Mouse (Mus musculus) limb, embryonic 14.5 days (tissue): Measurements from ENCODE around the gene Gm26920. TPM values are rescaled to one million over a fixed set of nuclear protein-coding genes. Genes with fewer than 3 reads are reported as not detected.

Source experiments
- ATAC-seq: fragments of 200-750 bp; cut with Nextera tagmentation; 2 replicates; pipeline ENCODE4 v1.8.0; 2017; ENCODE audit warnings: low read depth, moderate number of reproducible peaks, moderate TSS enrichment; ENCODE audit not compliant: low FRiP score
- DNase-seq: peaks from one replicate; pipeline ENCODE4 v3.0.0-alpha.2; 2015; ENCODE audit warnings: low spot score
- H3K27ac ChIP-seq: fragments of 300-500 bp; sonication (generic); replicated peaks from 2 replicates; pipeline ENCODE4 v1.5.1; 2014; ENCODE audit warnings: low read depth, mild to moderate bottlenecking, low read length, moderate library complexity, mixed read lengths
- H3K27me3 ChIP-seq: fragments of 300-500 bp; sonication (generic); 2 replicates; pipeline ENCODE4 v1.6.1; 2014; ENCODE audit warnings: low read length, mixed read lengths; ENCODE audit not compliant: control insufficient read depth, insufficient read depth
- H3K36me3 ChIP-seq: fragments of 300-500 bp; sonication (generic); 2 replicates; pipeline ENCODE4 v1.6.1; 2014; ENCODE audit warnings: mild to moderate bottlenecking, low read length, moderate library complexity, mixed read lengths; ENCODE audit not compliant: control insufficient read depth, insufficient read depth
- H3K4me1 ChIP-seq: fragments of 300-500 bp; sonication (generic); 2 replicates; pipeline ENCODE4 v1.6.1; 2014; ENCODE audit warnings: antibody characterized with exemption, low read length, mixed read lengths; ENCODE audit not compliant: control insufficient read depth, insufficient read depth
- H3K4me2 ChIP-seq: fragments of 300-500 bp; sonication (generic); replicated peaks from 2 replicates; pipeline ENCODE4 v1.6.1; 2014; ENCODE audit warnings: low read depth, mild to moderate bottlenecking, low read length, moderate library complexity; ENCODE audit not compliant: severe bottlenecking
- H3K4me3 ChIP-seq: fragments of 300-500 bp; sonication (generic); replicated peaks from 2 replicates; pipeline ENCODE4 v1.5.1; 2014; ENCODE audit warnings: low read length
- H3K9ac ChIP-seq: fragments of 300-500 bp; sonication (generic); 2 replicates; pipeline ENCODE4 v1.6.1; 2014; ENCODE audit warnings: mild to moderate bottlenecking, low read depth, low read length, moderate library complexity; ENCODE audit not compliant: severe bottlenecking
- H3K9me3 ChIP-seq: fragments of 300-500 bp; sonication (generic); 2 replicates; pipeline ENCODE4 v1.6.1; 2016; ENCODE audit warnings: low read length; ENCODE audit not compliant: control insufficient read depth
- POLR2A ChIP-seq: fragments of 200-500 bp; IDR thresholded peaks from 2 replicates; pipeline ENCODE4 v1.8.0; 2012; ENCODE audit warnings: inconsistent platforms, mild to moderate bottlenecking, moderate library complexity, borderline replicate concordance; ENCODE audit not compliant: insufficient read depth, insufficient read length; ENCODE audit errors: extremely low read depth
- WGBS: fragments of 180-500 bp; shearing (Covaris S2); extraction: QIAGEN DNeasy Blood & Tissue Kit; methylation state at CpG from one replicate; pipeline ENCODE4 v1.1.7; 2014; 5-methylcytosine and 5-hydroxymethylcytosine counted together
- polyA plus RNA-seq, 2 experiments: library from polyadenylated mRNA; depleted of rRNA in 1 of 2; stranded (reverse) in 1 of 2; unstranded in 1 of 2; fragments of >200 nt; fragmentation: Nextera tagmentation in 1 of 2; extraction: Ambion mirVana in 1 of 2; gene quantifications; 2 replicates each; pipeline versions ENCODE4 v1.2.1 to v1.2.3; 2012 to 2014

Gm26920 gene
- polyA plus RNA-seq, 2 experiments = 1.2 to 3.6 TPM

GRCm38 (mm10) chr7:30023324-30023723 is 66.9 kb downstream of the Gm26920 start:
- no peaks in the 10 kb centered on the region for H3K4me1 ChIP-seq
- H3K36me3 ChIP-seq = peaks cover 77% of the 10 kb centered on the region
- H3K9ac ChIP-seq = no peak overlapping the region
- ATAC-seq = no peak
- TF ChIP-seq POLR2A = no peak
- no peak overlapping the region for H3K27ac ChIP-seq
- 92% methylated on average over 9 of the region's 9 CpGs for WGBS
- no peaks in the 10 kb centered on the region for H3K9me3 ChIP-seq
- H3K27me3 ChIP-seq = no peaks in the 10 kb centered on the region
- DNase-seq = no peak
- H3K4me2 ChIP-seq = no peak overlapping the region
- H3K4me3 ChIP-seq = no peak overlapping the region

GRCm38 (mm10) chr7:30019543-30019942 is 70.7 kb downstream of the Gm26920 start:
- H3K27me3 ChIP-seq = no peaks in the 10 kb centered on the region
- no peak overlapping the region for H3K4me3 ChIP-seq
- DNase-seq = no peak
- H3K9ac ChIP-seq = no peak overlapping the region
- H3K27ac ChIP-seq = no peak overlapping the region
- WGBS = 72% methylated on average over 2 of the region's 2 CpGs
- no peaks in the 10 kb centered on the region for H3K4me1 ChIP-seq
- no peak for ATAC-seq
- H3K36me3 ChIP-seq = peaks cover 83% of the 10 kb centered on the region
- no peak overlapping the region for H3K4me2 ChIP-seq
- no peak for TF ChIP-seq POLR2A
- no peaks in the 10 kb centered on the region for H3K9me3 ChIP-seq

- no peak overlapping the region for H3K27ac ChIP-seq
- H3K4me2 ChIP-seq = no peak overlapping the region
- H3K36me3 ChIP-seq = peaks cover 74% of the 10 kb centered on the region
Observed at GRCm38 (mm10) chr7:30017226-30017625, 73.0 kb downstream of the Gm26920 start.

GRCm38 (mm10) chr7:30012956-30013363 is 77.2 kb downstream of the Gm26920 start:
- H3K4me3 ChIP-seq = no peak overlapping the region
- DNase-seq = peak; percentile 75
- no peak for ATAC-seq
- no peak overlapping the region for H3K4me2 ChIP-seq
- H3K27me3 ChIP-seq = no peaks in the 10 kb centered on the region
- H3K36me3 ChIP-seq = peaks cover 70% of the 10 kb centered on the region
- 82% methylated on average over 4 of the region's 4 CpGs for WGBS
- no peak for TF ChIP-seq POLR2A
- no peak overlapping the region for H3K27ac ChIP-seq
- H3K9me3 ChIP-seq = no peaks in the 10 kb centered on the region
- no peaks in the 10 kb centered on the region for H3K4me1 ChIP-seq
- H3K9ac ChIP-seq = no peak overlapping the region

More at GRCm38 (mm10) chr7:30017226-30017625, 73.0 kb downstream of the Gm26920 start:
- ATAC-seq = no peak
- no peak overlapping the region for H3K9ac ChIP-seq
- 91% methylated on average over 6 of the region's 6 CpGs for WGBS
- no peaks in the 10 kb centered on the region for H3K27me3 ChIP-seq
- H3K4me3 ChIP-seq = no peak overlapping the region
- H3K4me1 ChIP-seq = no peaks in the 10 kb centered on the region
- no peaks in the 10 kb centered on the region for H3K9me3 ChIP-seq
- TF ChIP-seq POLR2A = no peak
- no peak for DNase-seq

- H3K27ac ChIP-seq = peak overlapping the region; percentile 61; the same call in 1 of the 2 replicates
- H3K9ac ChIP-seq = no peak overlapping the region
- WGBS = 68% methylated on average over 10 of the region's 10 CpGs
- no peak for ATAC-seq
- DNase-seq = no peak
- no peaks in the 10 kb centered on the region for H3K9me3 ChIP-seq
- TF ChIP-seq POLR2A = no peak
- H3K4me1 ChIP-seq = no peaks in the 10 kb centered on the region
- no peak overlapping the region for H3K4me2 ChIP-seq
- no peaks in the 10 kb centered on the region for H3K27me3 ChIP-seq
- H3K4me3 ChIP-seq = no peak overlapping the region
- H3K36me3 ChIP-seq = peaks cover 62% of the 10 kb centered on the region
Observed at GRCm38 (mm10) chr7:30010551-30011195, 79.5 kb downstream of the Gm26920 start.
